Mouse (Mus musculus): ENCODE results near the gene Fam205a1. TPM values are rescaled to one million over a fixed set of nuclear protein-coding genes. Genes with fewer than 3 reads are reported as not detected.
"Not testable (repeated sequence)": the region's sequence is repeated elsewhere in the genome, so short reads cannot be mapped to it uniquely, and the experiment has no call there.

Gene Fam205a1
- 18.8 and 19.9 TPM in 2 replicates for polyA plus RNA-seq (2012; rRNA removed)

DNA sequence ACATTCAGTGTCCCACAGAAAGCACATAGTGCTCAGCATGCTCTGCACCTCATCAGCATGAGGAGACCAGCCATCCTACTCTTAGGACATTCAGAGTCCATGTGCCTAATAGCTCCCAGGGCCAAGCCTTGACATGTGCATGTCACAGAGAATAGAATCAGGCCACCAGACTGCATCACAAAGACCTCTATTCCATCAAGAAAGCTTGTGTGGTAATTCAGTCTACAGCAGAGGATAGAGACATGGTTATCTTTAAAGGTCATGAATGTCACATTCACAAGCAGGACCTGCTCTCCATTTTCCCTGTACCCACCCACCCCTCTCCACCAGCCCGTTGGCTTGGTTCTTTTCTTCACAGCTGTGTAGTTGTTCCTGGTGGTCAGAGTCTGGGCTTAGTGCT, at the start of gene Fam205a1:
Gene Fam205a1 (minus strand): TSS at position 101 of the 400 bp plus-strand sequence.
- not testable (repeated sequence) for H3K4me1 ChIP-seq (ENCODE audit: control insufficient read depth, insufficient read depth, low read length); H3K27me3 ChIP-seq (ENCODE audit: control insufficient read depth, insufficient read depth, low read length); H3K36me3 ChIP-seq (ENCODE audit: control insufficient read depth, insufficient read depth, low read length); H3K27ac ChIP-seq (ENCODE audit: control insufficient read depth, insufficient read depth, low read depth, low read length)
- peak within 1 kb of the TSS; percentile 43; the same call in 1 of the 2 replicates for H3K4me3 ChIP-seq (ENCODE audit: control insufficient read depth, low read depth, low read length)

DNA sequence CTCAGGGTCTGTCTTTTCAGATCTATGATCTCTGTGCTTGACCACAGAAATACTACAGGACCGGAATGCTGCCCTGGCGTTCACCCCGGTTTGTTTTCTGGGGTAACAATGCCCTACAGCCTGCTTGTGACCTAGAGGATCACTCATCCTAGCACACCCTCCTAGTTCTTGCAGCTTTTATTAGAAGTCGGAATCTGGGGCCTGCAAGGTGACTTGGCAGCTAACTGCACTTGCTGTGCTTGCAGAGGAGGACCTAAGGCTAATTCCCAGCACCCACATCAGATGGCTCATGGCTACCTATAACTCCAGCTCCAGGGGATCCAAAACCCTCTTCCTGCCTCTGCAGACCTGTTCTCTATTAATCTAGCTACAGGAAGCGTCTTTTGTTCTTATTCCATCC, 49.0 kb upstream of the Fam205a1 start:
- Histone ChIP-seq H3K4me3 (ENCODE audit: control insufficient read depth, low read depth, low read length) (no peak overlapping the region), H3K27me3 (ENCODE audit: control insufficient read depth, insufficient read depth, low read length) (no peaks in the 10 kb centered on the region), H3K36me3 (ENCODE audit: control insufficient read depth, insufficient read depth, low read length) (no peaks in the 10 kb centered on the region), H3K27ac (ENCODE audit: control insufficient read depth, insufficient read depth, low read depth, low read length) (no peak overlapping the region), H3K4me1 (ENCODE audit: control insufficient read depth, insufficient read depth, low read length) (peaks cover 5% of the 10 kb centered on the region; the same call in 1 of the 2 replicates)
- TF ChIP-seq POLR2A (IDR thresholded peaks at IDR 0.05; ENCODE audit: control insufficient read depth, low read depth, low read length) = no peak
- no peak for TF ChIP-seq CTCF (IDR thresholded peaks at IDR 0.05; ENCODE audit: control insufficient read depth, insufficient read depth, insufficient replicate concordance, low read depth, low read length)

DNA sequence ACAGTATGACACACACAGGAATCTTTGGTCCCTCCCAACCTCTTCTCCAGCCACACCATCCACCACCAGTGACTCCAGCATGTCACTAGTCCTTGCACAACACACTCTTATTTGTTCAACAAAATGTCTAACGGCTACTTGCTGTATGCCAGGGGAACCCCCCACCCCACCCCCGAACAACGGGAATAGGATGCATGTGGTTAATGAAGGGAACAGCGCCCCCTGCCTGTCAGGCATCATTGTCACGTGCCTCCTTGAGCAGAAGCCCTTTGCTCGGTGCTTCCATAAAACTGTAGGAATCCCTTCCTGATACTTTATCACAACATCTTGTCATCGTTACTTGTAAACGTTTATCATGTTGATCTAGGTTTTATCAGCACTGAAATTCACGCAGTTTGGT, 48.5 kb upstream of the Fam205a1 start:
- no peak overlapping the region for H3K4me3 ChIP-seq (ENCODE audit: control insufficient read depth, low read depth, low read length)
- H3K36me3 ChIP-seq (ENCODE audit: control insufficient read depth, insufficient read depth, low read length) = no peaks in the 10 kb centered on the region
- no peaks in the 10 kb centered on the region for H3K27me3 ChIP-seq (ENCODE audit: control insufficient read depth, insufficient read depth, low read length)
- peaks cover 5% of the 10 kb centered on the region; the same call in 1 of the 2 replicates for H3K4me1 ChIP-seq (ENCODE audit: control insufficient read depth, insufficient read depth, low read length)
- TF ChIP-seq POLR2A (IDR thresholded peaks at IDR 0.05; ENCODE audit: control insufficient read depth, low read depth, low read length) = no peak
- peak; percentile 88; the same call in 1 of the 2 replicates for TF ChIP-seq CTCF (IDR thresholded peaks at IDR 0.05; ENCODE audit: control insufficient read depth, insufficient read depth, insufficient replicate concordance, low read depth, low read length)
- H3K27ac ChIP-seq (ENCODE audit: control insufficient read depth, insufficient read depth, low read depth, low read length) = no peak overlapping the region

DNA sequence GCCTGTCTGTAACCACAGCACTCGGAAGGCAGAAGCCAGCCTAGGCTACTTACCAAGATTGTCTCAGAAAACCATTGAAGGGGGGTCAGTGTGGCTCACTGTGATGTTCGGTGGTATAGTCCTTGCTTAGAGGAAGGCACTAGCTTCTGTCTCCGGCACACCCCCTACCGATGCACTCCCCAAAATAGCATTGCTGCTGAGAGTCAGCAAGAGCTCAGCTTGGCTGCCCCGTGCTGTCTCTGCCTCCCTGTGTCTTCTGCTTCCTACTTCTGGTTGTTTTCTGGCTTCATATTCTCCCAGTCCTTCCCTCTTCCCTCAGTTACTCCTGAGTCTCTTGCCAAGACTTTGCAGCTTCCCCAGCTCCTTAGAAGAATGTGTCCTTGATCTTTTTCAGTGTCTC, 47.2 kb upstream of the Fam205a1 start:
- Histone ChIP-seq H3K36me3 (ENCODE audit: control insufficient read depth, insufficient read depth, low read length) (no peaks in the 10 kb centered on the region), H3K27ac (ENCODE audit: control insufficient read depth, insufficient read depth, low read depth, low read length) (no peak overlapping the region), H3K4me1 (ENCODE audit: control insufficient read depth, insufficient read depth, low read length) (peaks cover 5% of the 10 kb centered on the region; the same call in 1 of the 2 replicates)

DNA sequence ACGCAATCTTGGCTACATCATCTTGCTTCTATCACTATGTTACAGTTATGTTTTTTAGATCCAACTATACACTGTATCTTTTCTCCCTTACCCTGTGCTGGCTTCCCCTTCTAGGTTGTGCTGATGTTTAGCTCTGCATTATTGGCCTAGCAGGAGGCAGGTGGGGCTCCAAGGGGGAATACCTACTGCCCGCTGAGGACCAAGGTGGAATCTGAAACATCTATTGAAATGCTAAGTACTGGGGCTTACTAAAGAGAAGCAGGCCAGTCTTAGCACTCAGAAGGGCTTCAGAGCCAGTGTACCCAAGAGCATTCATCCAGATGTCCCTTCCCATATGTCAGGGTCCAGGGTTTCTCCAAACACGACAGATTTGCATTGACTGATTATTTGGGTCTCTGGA, 45.2 kb upstream of the Fam205a1 start:
- TF ChIP-seq CTCF (IDR thresholded peaks at IDR 0.05; ENCODE audit: control insufficient read depth, insufficient read depth, insufficient replicate concordance, low read depth, low read length) (no peak), POLR2A (IDR thresholded peaks at IDR 0.05; ENCODE audit: control insufficient read depth, low read depth, low read length) (no peak)
- Histone ChIP-seq H3K4me3 (ENCODE audit: control insufficient read depth, low read depth, low read length) (no peak overlapping the region), H3K4me1 (ENCODE audit: control insufficient read depth, insufficient read depth, low read length) (peaks cover 5% of the 10 kb centered on the region; the same call in 1 of the 2 replicates), H3K27ac (ENCODE audit: control insufficient read depth, insufficient read depth, low read depth, low read length) (no peak overlapping the region), H3K27me3 (ENCODE audit: control insufficient read depth, insufficient read depth, low read length) (no peaks in the 10 kb centered on the region), H3K36me3 (ENCODE audit: control insufficient read depth, insufficient read depth, low read length) (no peaks in the 10 kb centered on the region)

More for the DNA sequence above, 47.2 kb upstream of the Fam205a1 start:
- Histone ChIP-seq H3K4me3 (ENCODE audit: control insufficient read depth, low read depth, low read length) (no peak overlapping the region), H3K27me3 (ENCODE audit: control insufficient read depth, insufficient read depth, low read length) (no peaks in the 10 kb centered on the region)
- no peak for TF ChIP-seq POLR2A (IDR thresholded peaks at IDR 0.05; ENCODE audit: control insufficient read depth, low read depth, low read length)
- no peak for TF ChIP-seq CTCF (IDR thresholded peaks at IDR 0.05; ENCODE audit: control insufficient read depth, insufficient read depth, insufficient replicate concordance, low read depth, low read length)

DNA sequence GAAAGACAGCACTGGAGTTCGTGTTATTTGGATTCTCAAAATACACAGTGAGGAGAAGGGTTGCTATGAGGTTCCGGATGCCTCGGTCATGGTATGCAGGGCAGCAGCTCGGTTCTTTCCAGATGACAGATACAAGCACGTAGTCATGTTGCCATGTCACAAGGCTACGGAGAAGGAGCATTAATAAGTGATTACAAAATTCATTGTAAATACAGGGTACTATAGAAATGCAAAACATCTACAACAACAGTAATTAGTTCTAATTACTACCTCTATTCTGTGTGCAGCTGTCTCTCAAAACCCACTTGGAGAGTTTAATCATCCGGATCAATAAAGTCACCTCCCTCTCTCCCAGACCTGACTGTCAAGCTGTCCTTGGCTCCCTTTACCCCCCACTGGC, 41.4 kb upstream of the Fam205a1 start:
- H3K4me1 ChIP-seq (ENCODE audit: control insufficient read depth, insufficient read depth, low read length) = no peaks in the 10 kb centered on the region

DNA sequence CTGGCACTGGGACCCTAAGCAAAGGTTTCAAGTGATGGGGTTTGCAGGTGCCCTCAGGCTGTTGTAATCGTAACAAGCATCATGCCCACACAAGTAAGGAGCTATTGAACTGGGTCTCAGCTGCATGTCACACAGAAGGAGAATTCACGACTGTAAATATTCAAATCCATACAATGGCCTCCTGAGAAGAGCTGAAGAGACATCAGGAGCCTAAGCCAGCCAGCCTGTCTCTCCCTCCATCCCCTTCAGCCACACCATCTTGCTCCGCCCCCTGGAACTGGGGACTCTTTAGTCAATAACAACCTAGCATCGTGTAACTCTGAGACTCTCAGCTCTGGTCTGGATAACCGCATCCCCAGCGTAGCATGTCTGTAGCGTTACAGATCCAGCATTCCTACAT, 37.5 kb upstream of the Fam205a1 start:
- H3K36me3 ChIP-seq (ENCODE audit: control insufficient read depth, insufficient read depth, low read length) = no peaks in the 10 kb centered on the region
- H3K27me3 ChIP-seq (ENCODE audit: control insufficient read depth, insufficient read depth, low read length) = no peaks in the 10 kb centered on the region
- no peaks in the 10 kb centered on the region for H3K4me1 ChIP-seq (ENCODE audit: control insufficient read depth, insufficient read depth, low read length)
- H3K4me3 ChIP-seq (ENCODE audit: control insufficient read depth, low read depth, low read length) = peak overlapping the region; percentile 5; the same call in 1 of the 2 replicates
- no peak overlapping the region for H3K27ac ChIP-seq (ENCODE audit: control insufficient read depth, insufficient read depth, low read depth, low read length)
- no peak for TF ChIP-seq CTCF (IDR thresholded peaks at IDR 0.05; ENCODE audit: control insufficient read depth, insufficient read depth, insufficient replicate concordance, low read depth, low read length)
- TF ChIP-seq POLR2A (IDR thresholded peaks at IDR 0.05; ENCODE audit: control insufficient read depth, low read depth, low read length) = no peak

More for the DNA sequence above, 41.4 kb upstream of the Fam205a1 start:
- H3K36me3 ChIP-seq (ENCODE audit: control insufficient read depth, insufficient read depth, low read length) = no peaks in the 10 kb centered on the region
- H3K27ac ChIP-seq (ENCODE audit: control insufficient read depth, insufficient read depth, low read depth, low read length) = no peak overlapping the region
- H3K4me3 ChIP-seq (ENCODE audit: control insufficient read depth, low read depth, low read length) = no peak overlapping the region
- no peaks in the 10 kb centered on the region for H3K27me3 ChIP-seq (ENCODE audit: control insufficient read depth, insufficient read depth, low read length)
- TF ChIP-seq CTCF (IDR thresholded peaks at IDR 0.05; ENCODE audit: control insufficient read depth, insufficient read depth, insufficient replicate concordance, low read depth, low read length) = no peak
- TF ChIP-seq POLR2A (IDR thresholded peaks at IDR 0.05; ENCODE audit: control insufficient read depth, low read depth, low read length) = no peak

DNA sequence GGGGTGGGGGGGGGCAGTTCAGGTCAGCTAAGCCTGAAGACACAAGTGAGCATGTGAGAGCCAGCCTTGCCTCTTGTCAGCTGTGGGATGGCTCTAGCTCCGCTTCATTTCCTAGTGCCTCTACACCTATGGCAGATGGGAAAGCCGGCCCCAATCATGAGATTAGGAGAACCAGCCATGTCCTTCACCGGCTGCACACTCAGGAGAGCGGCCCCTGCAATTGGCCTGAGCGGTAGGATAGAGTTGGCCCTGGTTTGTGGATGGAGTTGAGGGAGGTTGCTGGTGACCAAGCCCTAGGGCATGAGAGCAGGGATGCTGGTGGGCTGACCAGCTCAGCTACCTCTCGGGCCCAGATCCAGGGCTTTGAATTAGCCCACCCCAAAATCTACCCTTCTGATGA, 35.1 kb upstream of the Fam205a1 start:
- TF ChIP-seq CTCF (IDR thresholded peaks at IDR 0.05; ENCODE audit: control insufficient read depth, insufficient read depth, insufficient replicate concordance, low read depth, low read length) = no peak
- no peak for TF ChIP-seq POLR2A (IDR thresholded peaks at IDR 0.05; ENCODE audit: control insufficient read depth, low read depth, low read length)
- Histone ChIP-seq H3K27me3 (ENCODE audit: control insufficient read depth, insufficient read depth, low read length) (no peaks in the 10 kb centered on the region), H3K4me1 (ENCODE audit: control insufficient read depth, insufficient read depth, low read length) (no peaks in the 10 kb centered on the region), H3K36me3 (ENCODE audit: control insufficient read depth, insufficient read depth, low read length) (no peaks in the 10 kb centered on the region), H3K4me3 (ENCODE audit: control insufficient read depth, low read depth, low read length) (no peak overlapping the region), H3K27ac (ENCODE audit: control insufficient read depth, insufficient read depth, low read depth, low read length) (no peak overlapping the region)

Data from testis, adult 2 months (tissue).